Mouse (Mus musculus) heart, postnatal 36 days (tissue): ENCODE measurements around the gene Tor4a. TPM values are rescaled to one million over a fixed set of nuclear protein-coding genes. Genes with fewer than 3 reads are reported as not detected.
A peak's percentile ranks its signal among the peaks of the same experiment; 100 is the strongest.

Source experiments
- DNase-seq, 2 experiments: peaks; one replicate each; pipeline ENCODE4 v3.0.0; 2021 to 2022
- intact Hi-C: fragments of 180-260 bp; cut with DNase I; formaldehyde crosslinking; loops from one replicate; pipeline ENCODE4 v1.15.1; 2025
- total RNA-seq, 2 experiments: library from RNA; stranded (reverse); gene quantifications; 2 replicates each; pipeline ENCODE4 v1.2.3; 2021

Tor4a gene
- 1 to 10 TPM; 4.0 to 5.2 TPM for total RNA-seq

DNA sequence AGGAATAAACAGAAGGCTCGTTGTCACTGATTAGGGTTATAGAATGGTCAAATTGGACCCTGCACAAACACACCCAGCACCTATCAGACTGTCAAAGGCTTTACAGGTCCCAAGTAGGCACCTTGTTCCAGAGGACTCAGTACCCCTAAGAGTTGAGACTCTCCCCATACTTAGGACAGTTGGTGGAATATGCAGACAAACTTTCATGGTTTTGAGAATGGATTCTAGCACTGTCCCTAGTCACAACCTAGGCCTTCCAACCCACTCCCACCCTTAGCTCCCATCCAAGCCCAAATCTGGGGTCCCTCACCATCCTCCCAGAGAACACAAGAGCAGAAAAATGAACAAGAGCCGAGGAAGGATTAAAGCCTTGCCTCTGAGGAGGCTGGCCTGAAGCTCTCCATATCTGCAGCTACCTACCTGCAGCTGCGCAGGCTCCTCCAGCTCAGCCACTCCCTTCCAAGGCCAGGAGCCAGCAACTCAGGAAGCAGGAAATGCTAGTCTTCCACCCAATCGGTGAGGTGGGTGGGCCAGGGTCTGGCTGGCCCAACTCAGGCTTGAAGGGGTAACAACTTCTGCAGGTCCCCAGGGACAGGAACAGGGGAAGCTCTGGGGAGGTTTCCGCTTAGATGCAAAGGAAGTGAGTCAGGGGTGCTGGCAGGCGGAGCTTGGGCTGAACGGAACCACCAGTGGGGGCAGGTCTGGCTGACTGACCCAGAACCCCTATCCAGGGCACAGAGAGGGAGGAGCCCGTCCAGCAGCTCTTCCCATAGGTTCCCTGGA is at the start of gene Tor4a:
Gene Tor4a, minus strand, starts transcription at position 715 of the 783 bp plus-strand sequence.
- intact Hi-C loops, result loop anchor here (5.0 kb wide), 2 partner anchors 76 to 136 kb away; partner anchors contain the start of genes Anapc2, Man1b1 and Ssna1
- peak; percentile 78 to 80 for DNase-seq

GRCm38 (mm10) chr2:25244144-25244543 is 47.5 kb upstream of the Tor4a start:
- intact Hi-C loops, result no loop called here
- DNase-seq, result no peak

GRCm38 (mm10) chr2:25243342-25243741 is 46.7 kb upstream of the Tor4a start:
- intact Hi-C loops, result no loop called here

GRCm38 (mm10) chr2:25242101-25242506 is 45.4 kb upstream of the Tor4a start, which contains the start of the genes Rnf208 and Cysrt1:
TSS of gene Rnf208 (plus strand) at chr2:25242255.
TSS of gene Cysrt1 (minus strand) at chr2:25242452.
- DNase-seq, result no peak
- intact Hi-C loops, result no loop called here

More at GRCm38 (mm10) chr2:25243342-25243741, 46.7 kb upstream of the Tor4a start:
- no peak for DNase-seq

GRCm38 (mm10) chr2:25241438-25241775 is 44.7 kb upstream of the Tor4a start:
- DNase-seq, result no peak
- intact Hi-C loops, result no loop called here

- intact Hi-C loops, result no loop called here
- peak in 1 of 2 experiments; percentile 56 for DNase-seq
Observed at GRCm38 (mm10) chr2:25240723-25241437, 44.2 kb upstream of the Tor4a start.

- no peak for DNase-seq
- intact Hi-C loops, result no loop called here
Observed at GRCm38 (mm10) chr2:25240310-25240709, 43.6 kb upstream of the Tor4a start.

- intact Hi-C loops, result no loop called here
- no peak for DNase-seq
Observed at GRCm38 (mm10) chr2:25239766-25240165, 43.1 kb upstream of the Tor4a start.

- intact Hi-C loops, result no loop called here
- no peak for DNase-seq
Observed at GRCm38 (mm10) chr2:25238106-25238505, 41.4 kb upstream of the Tor4a start.

GRCm38 (mm10) chr2:25237522-25237921 is 40.8 kb upstream of the Tor4a start:
- intact Hi-C loops, result no loop called here

DNA sequence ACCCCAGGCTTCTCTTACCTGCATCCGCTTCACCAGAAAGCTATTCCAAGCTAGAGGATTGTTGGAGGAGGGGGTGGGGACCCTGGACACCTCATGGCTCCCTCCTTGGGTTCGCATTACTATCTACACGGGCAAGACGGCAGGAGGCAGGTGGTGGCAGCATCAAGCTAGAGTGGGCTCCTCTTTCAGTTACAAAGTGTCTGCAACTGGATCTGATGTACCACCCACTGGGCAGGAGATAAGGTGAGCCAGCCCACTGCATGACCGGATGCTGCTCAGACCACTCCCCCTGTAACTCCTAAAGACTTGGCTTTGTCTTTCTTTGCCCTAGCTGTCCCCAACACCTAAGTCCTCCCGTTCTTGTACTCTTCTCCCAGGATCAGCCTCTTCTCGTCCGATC is 39.9 kb upstream of the Tor4a start, which contains the start of gene Rnf224:
Gene Rnf224, minus strand, starts transcription at position 174 of the 400 bp plus-strand sequence.
- intact Hi-C loops, result no loop called here
- DNase-seq, result no peak

More at GRCm38 (mm10) chr2:25237522-25237921, 40.8 kb upstream of the Tor4a start:
- DNase-seq, result no peak

GRCm38 (mm10) chr2:25234551-25235220 is 38.0 kb upstream of the Tor4a start:
- intact Hi-C loops, result no loop called here
- DNase-seq, result no peak

- intact Hi-C loops, result no loop called here
Observed at GRCm38 (mm10) chr2:25234050-25234449, 37.4 kb upstream of the Tor4a start, which contains the start of gene Slc34a3. TSS of gene Slc34a3 (minus strand) at chr2:25234364.

GRCm38 (mm10) chr2:25233421-25233820 is 36.7 kb upstream of the Tor4a start:
- intact Hi-C loops, result no loop called here
- DNase-seq, result no peak

More at GRCm38 (mm10) chr2:25234050-25234449, 37.4 kb upstream of the Tor4a start, which contains the start of gene Slc34a3:
- no peak for DNase-seq

DNA sequence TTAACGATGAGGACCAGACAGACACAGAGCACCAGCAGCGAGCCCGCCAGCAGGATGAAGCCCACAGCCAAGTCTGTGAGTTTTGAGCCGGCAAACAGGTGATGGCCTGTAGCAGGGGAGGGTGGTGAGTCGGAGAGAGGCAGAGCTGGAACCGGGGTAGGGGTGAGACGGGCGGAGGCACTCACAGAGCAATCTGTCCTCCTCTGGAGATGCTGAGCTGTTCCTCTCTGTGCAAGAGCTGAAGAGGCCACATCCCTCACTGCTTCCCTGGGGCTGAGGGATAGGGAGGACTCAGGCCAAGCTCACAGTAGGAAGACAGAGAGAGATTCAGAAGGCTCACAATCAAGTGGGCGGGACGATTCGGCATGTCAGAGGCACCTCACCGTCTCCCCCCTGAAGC is 34.4 kb upstream of the Tor4a start:
- intact Hi-C loops, result no loop called here
- no peak for DNase-seq

GRCm38 (mm10) chr2:25230581-25230980 is 33.9 kb upstream of the Tor4a start:
- intact Hi-C loops, result no loop called here
- DNase-seq, result no peak

DNA sequence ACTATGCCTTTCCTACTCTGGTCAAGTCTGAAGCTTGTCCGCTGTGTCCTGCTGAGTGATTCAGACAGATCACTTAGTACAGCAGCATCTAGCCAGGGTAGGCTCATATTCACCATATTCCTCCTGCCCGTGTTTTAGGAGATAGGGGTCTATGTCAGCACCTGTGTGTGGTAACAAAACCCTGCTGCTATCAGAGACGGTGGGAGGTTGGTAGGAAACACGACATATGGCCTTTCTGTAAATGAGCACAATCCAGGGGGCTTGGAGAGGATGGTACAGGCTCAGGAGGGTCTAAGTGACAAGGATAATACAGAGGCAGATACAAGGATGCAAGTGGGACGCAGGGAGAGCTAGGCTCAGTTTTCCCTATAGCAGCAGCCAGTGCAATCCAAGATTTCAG is 32.9 kb upstream of the Tor4a start:
- intact Hi-C loops, result loop anchor here (2.0 to 5.0 kb wide), 3 partner anchors 25 to 103 kb away; partner anchors contain the start of gene Tmem203
- no peak for DNase-seq

GRCm38 (mm10) chr2:25228995-25229530 is 32.4 kb upstream of the Tor4a start:
- intact Hi-C loops, result loop anchor here (1.0 to 5.0 kb wide), 5 partner anchors 26 to 102 kb away; partner anchors contain the start of gene Tmem203
- no peak for DNase-seq

GRCm38 (mm10) chr2:25228431-25228889 is 31.8 kb upstream of the Tor4a start:
- DNase-seq, result peak; percentile 85 to 88

GRCm38 (mm10) chr2:25227406-25227805 is 30.7 kb upstream of the Tor4a start:
- no peak for DNase-seq
- intact Hi-C loops, result loop anchor here (5.0 kb wide), 1 partner anchor 65 kb away; no protein-coding TSS in a partner anchor

More at GRCm38 (mm10) chr2:25228431-25228889, 31.8 kb upstream of the Tor4a start:
- intact Hi-C loops, result loop anchor here (1.0 to 5.0 kb wide), 5 partner anchors 26 to 102 kb away; partner anchors contain the start of gene Tmem203
